Mouse (Mus musculus) myocyte (in vitro differentiated cells): ENCODE measurements around the gene Gm14569. TPM values are rescaled to one million over a fixed set of nuclear protein-coding genes. Genes with fewer than 3 reads are reported as not detected.

ENCODE experiments used
- H3K27me3 ChIP-seq: one replicate; pipeline ENCODE4 v1.6.1; 2011; ENCODE audit not compliant: control insufficient read depth, insufficient read depth, insufficient read length
- H3K36me3 ChIP-seq: one replicate; pipeline ENCODE4 v1.6.1; 2011; ENCODE audit not compliant: control insufficient read depth, insufficient read depth
- H3K4me2 ChIP-seq: one replicate; pipeline ENCODE4 v1.6.1; 2011; ENCODE audit warnings: low read depth, control low read depth
- H3K4me3 ChIP-seq: one replicate; pipeline ENCODE4 v1.5.1; 2011; ENCODE audit warnings: mild to moderate bottlenecking, control low read depth, moderate library complexity
- H3K79me2 ChIP-seq: one replicate; pipeline ENCODE4 v1.6.1; 2011; ENCODE audit not compliant: control insufficient read depth, insufficient read depth
- H3ac ChIP-seq: one replicate; pipeline ENCODE4 v1.6.1; 2011; ENCODE audit not compliant: control insufficient read depth, insufficient read length
- CEBPB ChIP-seq: IDR thresholded peaks from 2 replicates; pipeline ENCODE4 v1.6.1; 2011; ENCODE audit warnings: mild to moderate bottlenecking, moderate library complexity; ENCODE audit not compliant: poor library complexity, insufficient read depth, severe bottlenecking
- E2F4 ChIP-seq: IDR thresholded peaks from one replicate; pipeline ENCODE4 v1.6.1; 2011; ENCODE audit warnings: mild to moderate bottlenecking, control low read depth, moderate library complexity; ENCODE audit not compliant: insufficient read depth
- MAX ChIP-seq: IDR thresholded peaks from one replicate; pipeline ENCODE4 v1.6.1; 2011; ENCODE audit warnings: low read depth, mild to moderate bottlenecking, control low read depth
- MYOD1 ChIP-seq, 3 experiments: IDR thresholded peaks; one replicate each; pipeline ENCODE4 v1.6.1; 2011; ENCODE audit warnings: control low read depth in 2 of 3, low read depth in 2 of 3, mild to moderate bottlenecking in 2 of 3, moderate library complexity in 1 of 3; ENCODE audit not compliant: insufficient read length in 2 of 3, control insufficient read depth in 1 of 3
- MYOG ChIP-seq, 3 experiments: IDR thresholded peaks; one replicate each; pipeline ENCODE4 v1.6.1; 2011; ENCODE audit warnings: control low read depth in 2 of 3, low read depth in 2 of 3, mild to moderate bottlenecking in 2 of 3; ENCODE audit not compliant: insufficient read length in 2 of 3, control insufficient read depth in 1 of 3, insufficient read depth in 1 of 3
- POLR2A ChIP-seq: IDR thresholded peaks from one replicate; pipeline ENCODE4 v1.6.1; 2011; ENCODE audit warnings: low read depth, mild to moderate bottlenecking, control low read depth, moderate library complexity; ENCODE audit not compliant: insufficient read length
- POLR2AphosphoS2 ChIP-seq: IDR thresholded peaks from one replicate; pipeline ENCODE4 v1.6.1; 2011; ENCODE audit warnings: low read depth, control low read depth; ENCODE audit not compliant: insufficient read length
- REST ChIP-seq: IDR thresholded peaks from one replicate; pipeline ENCODE4 v1.6.1; 2011; ENCODE audit warnings: mild to moderate bottlenecking, control low read depth, moderate library complexity; ENCODE audit not compliant: insufficient read depth, insufficient read length
- SRF ChIP-seq: IDR thresholded peaks from one replicate; pipeline ENCODE4 v1.6.1; 2011; ENCODE audit warnings: low read depth; ENCODE audit not compliant: control insufficient read depth, insufficient read length
- TCF12 ChIP-seq: IDR thresholded peaks from one replicate; pipeline ENCODE4 v1.6.1; 2011; ENCODE audit warnings: mild to moderate bottlenecking, control low read depth; ENCODE audit not compliant: poor library complexity, insufficient read depth, severe bottlenecking
- TCF3 ChIP-seq: IDR thresholded peaks from one replicate; pipeline ENCODE4 v1.6.1; 2011; ENCODE audit warnings: low read depth, control low read depth; ENCODE audit not compliant: insufficient read length
- USF1 ChIP-seq: IDR thresholded peaks from one replicate; pipeline ENCODE4 v1.6.1; 2011; ENCODE audit warnings: low read depth, mild to moderate bottlenecking, control low read depth, moderate library complexity
- polyA plus RNA-seq: library from polyadenylated mRNA; unstranded; fragments of >200 nt; fragmentation: generic; extraction: Trizol; gene quantifications from one replicate; pipeline ENCODE4 v1.2.1, GENCODE M21; 2012; ENCODE audit warnings: missing spikeins

Gene Gm14569
- polyA plus RNA-seq, 1 experiment = not detected

DNA sequence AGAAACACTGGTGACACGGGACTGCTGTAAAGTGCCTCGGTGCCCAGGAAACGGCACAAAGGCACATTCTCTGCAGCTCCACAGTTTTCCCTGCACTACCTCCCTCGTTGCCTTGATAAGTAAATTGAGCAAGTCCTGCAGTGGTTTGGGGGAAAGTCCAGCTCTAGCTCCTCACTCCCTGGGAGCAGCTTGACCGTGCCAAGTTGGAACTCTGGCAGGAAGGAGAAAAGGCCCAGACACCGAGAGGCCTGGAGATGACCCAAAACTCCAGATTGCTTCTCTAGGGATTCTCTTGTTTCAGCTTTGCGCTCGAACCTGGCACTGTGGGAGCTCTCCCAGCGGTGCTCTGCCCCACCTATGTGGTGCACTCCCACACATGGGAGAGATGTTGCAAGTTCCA is 21.6 kb upstream of the Gm14569 start:
- Histone ChIP-seq H3ac (no peak overlapping the region), H3K4me2 (no peak overlapping the region), H3K4me3 (no peak overlapping the region), H3K27me3 (no peaks in the 10 kb centered on the region), H3K36me3 (no peaks in the 10 kb centered on the region), H3K79me2 (no peaks in the 10 kb centered on the region)
- TF ChIP-seq TCF12 = no peak
- no peak for TF ChIP-seq REST
- TF ChIP-seq E2F4 = no peak
- TF ChIP-seq CEBPB = no peak
- no peak for TF ChIP-seq MAX
- TF ChIP-seq MYOG (IDR thresholded peaks at IDR 0.05; ENCODE audit: control insufficient read depth in 1 of 3, insufficient read depth in 1 of 3, insufficient read length in 2 of 3, low read depth in 2 of 3) = no peak
- no peak for TF ChIP-seq USF1
- no peak for TF ChIP-seq POLR2AphosphoS2
- TF ChIP-seq POLR2A = no peak
- TF ChIP-seq MYOD1 (IDR thresholded peaks at IDR 0.05; ENCODE audit: control insufficient read depth in 1 of 3, insufficient read length in 2 of 3, low read depth in 2 of 3) = no peak
- no peak for TF ChIP-seq SRF
- TF ChIP-seq TCF3 = no peak

DNA sequence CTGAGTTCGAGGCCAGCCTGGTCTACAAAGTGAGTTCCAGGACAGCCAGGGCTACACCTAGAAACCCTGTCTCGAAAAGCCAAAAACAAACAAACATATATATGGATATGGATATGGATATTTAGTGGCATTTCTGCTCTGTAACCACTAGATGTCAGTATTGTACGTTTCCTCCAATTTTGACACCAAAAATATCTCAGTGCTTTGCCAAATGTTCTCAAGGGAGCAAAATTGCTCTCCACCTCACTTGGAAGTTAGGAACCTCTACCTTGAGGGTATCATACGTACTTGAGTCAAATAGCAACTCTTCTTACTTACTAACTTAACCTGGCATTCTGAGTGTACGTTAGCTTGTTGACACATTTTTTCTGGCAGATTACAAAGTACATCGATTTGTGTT is 15.2 kb upstream of the Gm14569 start:
- Histone ChIP-seq H3K79me2 (no peaks in the 10 kb centered on the region), H3K36me3 (no peaks in the 10 kb centered on the region), H3K27me3 (no peaks in the 10 kb centered on the region), H3ac (no peak overlapping the region), H3K4me3 (no peak overlapping the region), H3K4me2 (no peak overlapping the region)
- TF ChIP-seq E2F4 (no peak), TCF3 (no peak), POLR2A (no peak), SRF (no peak), CEBPB (no peak), MAX (no peak), USF1 (no peak), MYOG (IDR thresholded peaks at IDR 0.05; ENCODE audit: control insufficient read depth in 1 of 3, insufficient read depth in 1 of 3, insufficient read length in 2 of 3, low read depth in 2 of 3) (no peak), MYOD1 (IDR thresholded peaks at IDR 0.05; ENCODE audit: control insufficient read depth in 1 of 3, insufficient read length in 2 of 3, low read depth in 2 of 3) (no peak), POLR2AphosphoS2 (no peak), TCF12 (no peak), REST (no peak)

DNA sequence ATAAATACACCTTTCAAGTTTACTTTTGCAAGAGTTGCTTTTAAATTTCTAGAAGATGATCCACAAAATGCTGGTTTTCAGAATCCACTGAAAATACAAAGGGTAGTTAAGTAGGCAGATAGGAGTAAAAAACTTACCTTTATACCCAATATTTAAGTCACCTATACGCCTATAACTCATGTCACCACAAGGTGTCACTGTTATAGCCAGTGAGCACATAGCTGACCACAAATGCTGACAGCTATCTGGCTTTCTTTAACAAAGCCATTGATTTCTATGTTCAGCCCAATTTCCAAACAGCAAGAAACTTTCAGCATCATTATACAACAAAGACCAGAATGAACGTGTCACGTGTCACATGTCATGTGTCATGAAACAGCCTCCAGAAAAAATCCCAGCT is 2.1 kb downstream of the Gm14569 start:
- Histone ChIP-seq H3K27me3 (no peaks in the 10 kb centered on the region), H3K4me2 (no peak overlapping the region), H3ac (no peak overlapping the region), H3K36me3 (no peaks in the 10 kb centered on the region), H3K79me2 (no peaks in the 10 kb centered on the region), H3K4me3 (no peak overlapping the region)
- TF ChIP-seq POLR2A = no peak
- no peak for TF ChIP-seq POLR2AphosphoS2
- TF ChIP-seq E2F4 = no peak
- TF ChIP-seq MYOD1 (IDR thresholded peaks at IDR 0.05; ENCODE audit: control insufficient read depth in 1 of 3, insufficient read length in 2 of 3, low read depth in 2 of 3) = no peak
- no peak for TF ChIP-seq TCF12
- no peak for TF ChIP-seq REST
- no peak for TF ChIP-seq CEBPB
- no peak for TF ChIP-seq SRF
- no peak for TF ChIP-seq MYOG (IDR thresholded peaks at IDR 0.05; ENCODE audit: control insufficient read depth in 1 of 3, insufficient read depth in 1 of 3, insufficient read length in 2 of 3, low read depth in 2 of 3)

GRCm38 (mm10) chrX:36487996-36488395 is 3.6 kb downstream of the Gm14569 start:
- no peak overlapping the region for H3ac ChIP-seq
- no peaks in the 10 kb centered on the region for H3K27me3 ChIP-seq
- H3K79me2 ChIP-seq = no peaks in the 10 kb centered on the region
- no peak for TF ChIP-seq REST
- TF ChIP-seq USF1 = no peak
- TF ChIP-seq POLR2AphosphoS2 = no peak
- no peak for TF ChIP-seq MYOD1 (IDR thresholded peaks at IDR 0.05; ENCODE audit: control insufficient read depth in 1 of 3, insufficient read length in 2 of 3, low read depth in 2 of 3)
- TF ChIP-seq POLR2A = no peak
- TF ChIP-seq SRF = no peak
- TF ChIP-seq MAX = no peak
- TF ChIP-seq E2F4 = no peak
- no peaks in the 10 kb centered on the region for H3K36me3 ChIP-seq
- H3K4me3 ChIP-seq = no peak overlapping the region
- H3K4me2 ChIP-seq = no peak overlapping the region

DNA sequence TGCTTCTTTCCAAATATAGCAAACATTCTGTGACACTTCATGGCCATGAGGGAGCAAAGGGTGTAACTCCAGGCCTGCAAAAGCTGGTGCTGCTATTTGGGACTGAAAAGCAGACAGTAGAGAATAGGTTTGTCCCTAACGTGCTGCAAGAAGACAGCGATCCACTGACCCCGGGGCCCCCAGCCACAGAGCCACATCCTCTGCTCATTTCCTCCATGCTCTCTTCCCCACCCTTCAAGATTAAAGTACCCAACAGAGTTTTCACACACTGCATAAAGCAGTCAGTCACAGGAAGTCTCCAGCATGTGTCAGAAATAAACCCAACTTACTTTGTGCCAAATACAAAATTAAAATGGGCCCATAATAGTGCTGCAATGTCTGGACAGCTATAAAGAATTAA is 16.8 kb downstream of the Gm14569 start:
- no peaks in the 10 kb centered on the region for H3K27me3 ChIP-seq
- no peaks in the 10 kb centered on the region for H3K79me2 ChIP-seq
- H3K36me3 ChIP-seq = no peaks in the 10 kb centered on the region
- no peak for TF ChIP-seq MYOD1 (IDR thresholded peaks at IDR 0.05; ENCODE audit: control insufficient read depth in 1 of 3, insufficient read length in 2 of 3, low read depth in 2 of 3)
- TF ChIP-seq TCF3 = no peak
- H3K4me2 ChIP-seq = no peak overlapping the region
- no peak overlapping the region for H3ac ChIP-seq
- no peak overlapping the region for H3K4me3 ChIP-seq
